In genomic region chr14:18720601-18721591, GRCm38 (mm10) we compare ENCODE assay signal across 14 mouse cellular contexts.
"Had no signal": no experiment of that assay in that cellular context is flagged by ENCODE, and none has a peak within 500 bp of the region (broad histone marks: within the 10 kb centered on the region; RNA-seq: fewer than 3 reads in every experiment).

No protein-coding gene starts in this region.

- H3K4me1 ChIP-seq: kidney, embryonic 15.5 days; liver, embryonic 13.5 days; midbrain, embryonic 10.5 days; neural tube, embryonic 15.5 days had no signal

- H3K4me3 ChIP-seq: kidney, embryonic 15.5 days; left cerebral cortex, adult 2 months; liver, embryonic 13.5 days; midbrain, embryonic 10.5 days; myocyte; neural tube, embryonic 15.5 days had no signal

- H3K9ac ChIP-seq: kidney, embryonic 15.5 days; liver, embryonic 13.5 days; neural tube, embryonic 15.5 days had no signal

- H3K27ac ChIP-seq: kidney, embryonic 15.5 days; left cerebral cortex, adult 2 months; liver, embryonic 13.5 days; midbrain, embryonic 10.5 days; neural tube, embryonic 15.5 days had no signal

- H3K9me3 ChIP-seq: kidney, embryonic 15.5 days; liver, embryonic 13.5 days; midbrain, embryonic 10.5 days; neural tube, embryonic 15.5 days had no signal

- DNase-seq: kidney, adult 2 months; kidney, postnatal 25 days; liver, embryonic 13.5 days; lung, adult 18-20 months; lung, postnatal 36 days; midbrain, embryonic 14.5 days; right cerebral cortex, adult 18-20 months; right cerebral cortex, postnatal 25 days; thymus, postnatal 4 days had no signal

- H3K27me3 ChIP-seq: kidney, embryonic 15.5 days; liver, embryonic 13.5 days; neural tube, embryonic 15.5 days had no signal

- H3K4me2 ChIP-seq: kidney, embryonic 15.5 days; liver, embryonic 13.5 days; neural tube, embryonic 15.5 days had no signal

- H3K36me3 ChIP-seq: kidney, embryonic 15.5 days; liver, embryonic 13.5 days; midbrain, embryonic 10.5 days; neural tube, embryonic 15.5 days had no signal
